Mouse (Mus musculus) hindbrain, embryonic 13.5 days (tissue): ENCODE data around the gene Mxd4. TPM values are rescaled to one million over a fixed set of nuclear protein-coding genes. Genes with fewer than 3 reads are reported as not detected.

Experiments
- ATAC-seq: fragments of 200-750 bp; cut with Nextera tagmentation; 2 replicates; pipeline ENCODE4 v1.8.0; 2017; ENCODE audit warnings: moderate TSS enrichment; ENCODE audit not compliant: low FRiP score
- H3K27ac ChIP-seq: fragments of 300-500 bp; sonication (generic); 2 replicates; pipeline ENCODE4 v1.5.1; 2015; ENCODE audit warnings: inconsistent platforms, mild to moderate bottlenecking, moderate library complexity
- H3K27me3 ChIP-seq: fragments of 300-500 bp; sonication (generic); 2 replicates; pipeline ENCODE4 v1.6.1; 2015; ENCODE audit warnings: mild to moderate bottlenecking, inconsistent platforms
- H3K36me3 ChIP-seq: fragments of 300-500 bp; sonication (generic); 2 replicates; pipeline ENCODE4 v1.6.1; 2015; ENCODE audit warnings: mild to moderate bottlenecking, inconsistent platforms
- H3K4me1 ChIP-seq: fragments of 300-500 bp; sonication (generic); replicated peaks from 2 replicates; pipeline ENCODE4 v1.6.1; 2015; ENCODE audit warnings: inconsistent platforms
- H3K4me2 ChIP-seq: fragments of 300-500 bp; sonication (generic); 2 replicates; pipeline ENCODE4 v1.6.1; 2015; ENCODE audit warnings: inconsistent platforms, mild to moderate bottlenecking, moderate library complexity
- H3K4me3 ChIP-seq: fragments of 300-500 bp; sonication (generic); 2 replicates; pipeline ENCODE4 v1.5.1; 2015; ENCODE audit warnings: mild to moderate bottlenecking, inconsistent platforms
- H3K9ac ChIP-seq: fragments of 300-500 bp; sonication (generic); 2 replicates; pipeline ENCODE4 v1.6.1; 2015; ENCODE audit warnings: mild to moderate bottlenecking, inconsistent platforms
- H3K9me3 ChIP-seq: fragments of 300-500 bp; sonication (generic); 2 replicates; pipeline ENCODE4 v1.6.1; 2016; ENCODE audit warnings: inconsistent platforms
- WGBS: fragments of 180-500 bp; shearing (Covaris S2); methylation state at CpG from one replicate; pipeline ENCODE4 v1.1.7; 2015; 5-methylcytosine and 5-hydroxymethylcytosine counted together
- polyA plus RNA-seq: library from polyadenylated mRNA; unstranded; fragments of >200 nt; fragmentation: Nextera tagmentation; extraction: Ambion mirVana; gene quantifications from 2 replicates; pipeline ENCODE4 v1.2.1, GENCODE M21; 2015

The Mxd4 gene
- polyA plus RNA-seq, 1 experiment from 2014 or later, result 33.6 TPM

DNA sequence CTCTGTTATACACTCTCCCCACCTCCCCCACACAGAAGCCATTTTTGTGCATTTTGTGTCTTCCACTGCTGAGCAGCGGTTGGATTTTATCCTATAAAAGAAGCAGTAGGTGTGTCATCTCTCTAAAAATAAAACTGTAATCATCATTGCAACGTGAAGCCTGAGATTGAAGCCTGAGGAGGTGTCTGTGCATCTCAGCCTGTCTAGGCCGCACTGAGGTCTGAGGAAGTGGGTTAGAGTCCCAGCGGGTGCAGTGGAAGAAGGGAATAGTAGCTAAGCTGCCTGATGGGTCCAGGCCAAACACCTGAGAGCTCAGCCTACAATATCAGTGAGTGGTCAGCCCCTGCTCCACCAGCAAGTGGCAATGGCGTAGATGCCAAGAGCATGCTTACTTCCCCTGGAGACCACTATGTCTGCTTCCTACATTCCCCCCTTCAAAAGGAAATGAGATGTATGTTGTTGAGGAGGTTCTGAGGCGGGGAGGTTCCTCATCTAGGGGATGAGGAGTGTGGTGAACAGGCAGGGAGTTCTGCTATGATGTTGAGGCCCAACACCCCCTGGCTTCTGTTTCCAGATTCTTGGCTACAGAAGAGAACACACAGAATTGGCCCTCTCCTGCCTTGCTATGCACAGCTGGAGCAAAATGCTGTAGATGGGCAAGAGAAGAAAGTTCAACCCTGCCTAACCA, 7.6 kb upstream of the Mxd4 start:
- H3K27ac ChIP-seq, result no peak overlapping the region

DNA sequence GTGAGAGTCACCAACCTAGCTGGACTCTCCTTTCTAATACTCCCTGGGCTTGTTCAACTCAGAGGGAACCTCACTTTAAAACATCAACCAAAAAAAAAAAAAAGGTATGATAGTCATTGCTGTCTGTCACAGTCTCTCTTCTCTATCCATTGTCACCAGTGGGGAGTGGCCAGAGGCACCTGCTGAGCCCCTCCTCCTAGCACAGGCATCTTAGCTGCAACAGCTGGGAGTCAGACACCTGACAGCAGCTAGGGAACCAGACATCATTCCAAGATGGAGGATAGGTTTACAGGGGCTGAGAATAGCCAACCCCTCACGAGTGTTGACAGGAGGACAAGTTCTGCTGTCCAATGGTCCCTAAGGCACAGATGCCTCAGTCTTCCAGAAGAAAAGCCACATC, 6.9 kb upstream of the Mxd4 start:
- H3K9ac ChIP-seq, result no peak overlapping the region
- H3K9me3 ChIP-seq, result no peaks in the 10 kb centered on the region
- H3K27ac ChIP-seq, result no peak overlapping the region
- H3K4me2 ChIP-seq, result no peak overlapping the region
- H3K27me3 ChIP-seq, result peaks cover 5% of the 10 kb centered on the region
- ATAC-seq, result no peak
- H3K36me3 ChIP-seq, result peaks cover 8% of the 10 kb centered on the region
- no peak overlapping the region for H3K4me3 ChIP-seq
- WGBS, result 62% methylated on average over 1 of the region's 1 CpGs
- no peaks in the 10 kb centered on the region for H3K4me1 ChIP-seq

More for the DNA sequence above, 7.6 kb upstream of the Mxd4 start:
- H3K4me1 ChIP-seq, result no peaks in the 10 kb centered on the region
- no peak overlapping the region for H3K9ac ChIP-seq
- H3K36me3 ChIP-seq, result peaks cover 8% of the 10 kb centered on the region
- no peak overlapping the region for H3K4me3 ChIP-seq
- WGBS, result 83% methylated on average over 6 of the region's 6 CpGs
- H3K9me3 ChIP-seq, result no peaks in the 10 kb centered on the region
- ATAC-seq, result no peak
- no peak overlapping the region for H3K4me2 ChIP-seq
- no peaks in the 10 kb centered on the region for H3K27me3 ChIP-seq

DNA sequence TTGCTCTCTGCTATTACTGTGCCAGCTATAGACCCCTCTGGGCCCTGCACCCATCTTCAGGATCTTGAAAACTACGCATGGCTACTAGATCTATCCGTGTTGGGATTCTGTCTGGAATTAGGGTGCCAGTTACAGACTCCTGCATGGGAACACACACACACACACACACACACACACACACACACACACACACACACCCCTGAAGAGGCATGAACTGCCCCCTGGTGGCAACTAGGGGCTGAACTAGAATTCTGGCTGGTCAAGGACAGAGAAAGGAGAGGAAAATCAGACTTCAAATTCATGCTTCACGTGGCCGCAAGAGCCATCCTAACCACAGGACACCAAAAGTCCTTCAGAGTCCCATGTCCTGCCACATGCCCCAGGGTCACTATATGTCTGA, 4.3 kb upstream of the Mxd4 start:
- Histone ChIP-seq H3K27me3 (peaks cover 6% of the 10 kb centered on the region), H3K27ac (no peak overlapping the region), H3K4me3 (no peak overlapping the region), H3K9ac (no peak overlapping the region), H3K36me3 (peaks cover 8% of the 10 kb centered on the region; the same call in 1 of the 2 replicates), H3K9me3 (no peaks in the 10 kb centered on the region), H3K4me2 (no peak overlapping the region), H3K4me1 (peaks cover 13% of the 10 kb centered on the region)
- ATAC-seq, result no peak
- WGBS, result 80% methylated on average over 4 of the region's 4 CpGs

DNA sequence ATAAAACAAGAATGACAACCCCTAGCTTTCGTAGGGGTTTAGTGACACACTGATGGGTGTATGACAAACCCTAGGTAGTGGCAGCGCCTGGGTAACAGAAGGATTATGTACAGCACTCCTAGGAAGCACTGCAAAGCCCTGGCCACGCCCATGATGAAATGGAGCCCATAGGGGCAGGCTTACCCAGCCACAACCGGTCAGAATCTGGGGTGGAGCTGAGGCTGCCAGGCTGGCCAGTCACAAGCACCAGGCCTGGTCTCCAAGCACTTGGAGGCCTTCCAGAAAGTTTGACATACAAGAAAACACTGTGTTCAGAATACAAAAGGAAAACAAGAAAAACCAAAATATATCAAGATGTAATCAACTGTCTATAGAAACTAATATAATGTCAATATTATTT, 3.5 kb upstream of the Mxd4 start:
- H3K9me3 ChIP-seq, result no peaks in the 10 kb centered on the region
- WGBS, result 57% methylated on average over 4 of the region's 4 CpGs
- no peak overlapping the region for H3K27ac ChIP-seq
- peaks cover 6% of the 10 kb centered on the region for H3K27me3 ChIP-seq
- H3K9ac ChIP-seq, result no peak overlapping the region
- ATAC-seq, result no peak
- H3K36me3 ChIP-seq, result peaks cover 8% of the 10 kb centered on the region; the same call in 1 of the 2 replicates
- peaks cover 20% of the 10 kb centered on the region for H3K4me1 ChIP-seq
- no peak overlapping the region for H3K4me2 ChIP-seq
- H3K4me3 ChIP-seq, result no peak overlapping the region

DNA sequence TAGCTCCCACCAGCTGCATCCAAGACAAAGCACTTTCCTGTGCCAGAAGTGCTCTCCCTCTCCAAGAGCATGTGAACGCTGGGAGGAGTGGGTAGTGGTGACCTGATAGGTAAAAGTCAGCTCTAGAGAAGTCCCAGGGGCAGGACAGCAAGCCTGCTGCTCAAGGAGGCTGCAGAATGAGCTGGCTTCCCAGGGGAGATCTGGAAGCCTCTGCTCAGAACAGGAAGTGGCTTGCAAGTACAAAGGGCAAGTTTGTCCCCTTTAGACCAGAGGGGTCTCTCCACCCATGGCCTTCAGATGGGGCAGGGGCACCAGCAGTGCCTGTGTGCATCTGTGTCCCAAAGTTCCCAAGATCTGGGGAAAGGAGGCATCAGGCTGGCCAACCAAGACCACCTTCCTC, 2.0 kb upstream of the Mxd4 start:
- H3K4me2 ChIP-seq, result no peak overlapping the region
- H3K4me1 ChIP-seq, result peaks cover 35% of the 10 kb centered on the region

DNA sequence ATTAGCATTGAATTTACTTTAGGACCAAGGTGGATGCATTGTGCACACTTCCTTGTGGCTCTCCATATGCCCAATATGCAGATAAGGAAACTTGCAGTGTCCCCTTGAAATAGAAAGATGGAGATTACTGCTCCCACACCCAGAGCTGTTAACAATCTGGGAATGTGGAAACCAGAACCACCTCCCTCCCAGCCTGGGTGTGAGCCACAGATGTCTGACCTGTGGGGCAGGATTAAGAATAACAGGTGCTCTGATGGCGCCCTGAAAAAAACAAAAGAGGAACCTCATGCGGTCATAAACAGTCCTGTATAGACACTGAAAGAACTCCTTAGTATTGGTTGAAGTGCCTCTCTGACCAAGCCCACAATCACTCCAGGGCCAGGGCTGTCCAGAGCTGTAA, 1.3 kb upstream of the Mxd4 start:
- H3K36me3 ChIP-seq, result peaks cover 6% of the 10 kb centered on the region
- peak overlapping the region; percentile 96; the same call in 1 of the 2 replicates for H3K4me3 ChIP-seq
- peak overlapping the region; percentile 90 for H3K4me2 ChIP-seq
- H3K9me3 ChIP-seq, result no peaks in the 10 kb centered on the region
- H3K27ac ChIP-seq, result peak overlapping the region; percentile 86; the same call in 1 of the 2 replicates
- peak overlapping the region; percentile 74; the same call in 1 of the 2 replicates for H3K9ac ChIP-seq
- H3K4me1 ChIP-seq, result peaks cover 42% of the 10 kb centered on the region
- WGBS, result 78% methylated on average over 2 of the region's 2 CpGs
- ATAC-seq, result no peak
- H3K27me3 ChIP-seq, result peaks cover 6% of the 10 kb centered on the region

More for the DNA sequence above, 2.0 kb upstream of the Mxd4 start:
- Histone ChIP-seq H3K9ac (no peak overlapping the region), H3K9me3 (no peaks in the 10 kb centered on the region), H3K36me3 (no peaks in the 10 kb centered on the region), H3K4me3 (no peak overlapping the region), H3K27ac (no peak overlapping the region), H3K27me3 (peaks cover 6% of the 10 kb centered on the region)
- no peak for ATAC-seq
- 60% methylated on average over 1 of the region's 1 CpGs for WGBS

DNA sequence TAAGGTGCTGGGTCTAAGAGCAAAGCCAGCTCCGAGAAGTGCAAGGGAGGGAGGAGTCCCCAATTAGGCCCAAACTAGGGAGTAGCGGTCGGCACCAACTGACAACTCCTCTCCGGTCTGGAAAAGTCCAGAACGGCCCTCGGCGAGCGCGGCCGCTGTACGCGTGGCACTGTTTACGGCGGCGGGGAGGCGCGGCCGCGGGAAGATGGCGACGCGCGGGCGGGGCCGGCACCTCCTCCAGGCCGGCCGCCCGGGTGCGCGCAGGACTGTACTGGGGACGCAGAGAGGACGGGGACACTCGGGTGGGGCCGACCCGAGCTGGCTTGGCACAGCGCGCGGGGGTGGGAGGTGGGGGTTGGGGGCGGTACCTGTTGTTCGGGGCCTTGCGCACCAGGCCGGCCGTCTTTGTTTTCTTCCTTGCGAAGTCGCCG, 544 bp downstream of the Mxd4 start:
- Histone ChIP-seq H3K4me1 (peaks cover 61% of the 10 kb centered on the region), H3K27me3 (peaks cover 6% of the 10 kb centered on the region), H3K9me3 (no peaks in the 10 kb centered on the region), H3K9ac (peak overlapping the region; percentile 91), H3K4me2 (peak overlapping the region; percentile 90), H3K27ac (peak overlapping the region; percentile 92), H3K4me3 (peak overlapping the region; percentile 96), H3K36me3 (peaks cover 21% of the 10 kb centered on the region)
- peak; percentile 11 for ATAC-seq
- 1% methylated on average over 35 of the region's 46 CpGs for WGBS

DNA sequence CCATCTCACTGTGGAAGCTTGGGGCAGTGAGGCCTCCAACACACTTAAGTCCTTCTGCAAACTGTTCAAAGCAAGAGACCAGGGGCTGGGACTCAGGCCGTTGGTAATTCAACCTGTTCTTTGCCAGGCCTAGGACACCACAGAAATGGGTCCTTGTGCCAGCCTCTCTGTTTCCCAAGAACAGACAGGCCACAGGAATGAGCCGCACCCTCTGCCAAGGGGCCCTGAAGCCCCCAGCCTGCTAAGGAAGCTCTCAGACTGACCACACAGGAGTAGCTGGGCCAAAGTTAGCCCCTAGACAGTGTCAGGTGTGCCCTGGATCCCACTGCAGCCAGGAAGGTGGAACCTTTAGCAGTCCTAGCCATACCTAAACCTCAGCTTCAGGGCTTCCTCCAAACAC, 1.1 kb downstream of the Mxd4 start:
- Histone ChIP-seq H3K27ac (peak overlapping the region; percentile 92), H3K9ac (peak overlapping the region; percentile 91), H3K4me2 (peak overlapping the region; percentile 90), H3K4me1 (peaks cover 66% of the 10 kb centered on the region), H3K36me3 (peaks cover 27% of the 10 kb centered on the region), H3K9me3 (no peaks in the 10 kb centered on the region), H3K27me3 (peaks cover 6% of the 10 kb centered on the region), H3K4me3 (peak overlapping the region; percentile 96)
- 69% methylated on average over 2 of the region's 2 CpGs for WGBS
- no peak for ATAC-seq

DNA sequence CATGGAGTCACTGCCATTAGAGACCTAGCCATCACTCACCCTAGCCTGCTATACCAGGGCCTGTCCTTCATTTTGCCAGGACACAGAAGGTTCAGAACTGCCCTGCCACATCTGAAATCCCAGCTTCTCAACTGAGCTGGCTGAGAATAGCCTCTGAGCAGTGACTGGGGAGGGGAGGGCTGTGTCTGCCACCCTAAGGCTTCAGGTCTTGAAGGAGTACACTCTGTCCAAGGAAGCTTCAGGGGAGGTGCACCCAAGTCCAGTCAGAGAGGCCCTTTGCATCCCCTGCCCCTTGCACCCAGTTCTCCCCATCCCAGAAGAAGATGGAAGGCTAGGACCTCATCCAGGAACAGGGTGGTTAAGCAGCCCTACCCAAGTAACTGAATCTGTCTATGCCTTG, 1.7 kb downstream of the Mxd4 start:
- no peak for ATAC-seq

DNA sequence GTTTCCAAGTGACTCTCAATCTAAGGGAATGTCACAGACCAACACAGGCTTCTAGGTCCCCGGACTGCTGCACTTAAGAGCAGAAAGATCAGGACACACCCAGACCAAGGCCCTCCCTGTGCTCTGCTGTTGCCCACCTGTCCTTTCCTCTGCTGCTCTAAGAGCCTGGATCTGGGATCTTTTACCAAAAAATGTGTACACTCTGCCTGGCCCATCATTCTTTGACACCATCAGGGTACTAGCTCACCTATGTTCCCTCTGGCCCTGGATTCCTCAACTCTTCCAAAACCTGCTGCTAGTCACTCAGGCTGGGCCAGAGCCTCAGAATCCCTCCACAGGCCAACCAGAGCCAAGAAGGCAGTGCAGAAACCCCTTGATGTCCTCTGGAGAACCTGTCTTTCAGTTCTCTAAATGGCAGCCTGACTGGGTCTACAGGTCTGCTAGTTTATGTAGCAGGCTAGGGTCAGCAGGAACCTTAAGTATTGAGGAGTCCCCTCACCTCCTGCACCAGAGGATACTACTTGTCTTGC, 2.4 kb downstream of the Mxd4 start:
- peak overlapping the region; percentile 90 for H3K4me2 ChIP-seq
- H3K4me1 ChIP-seq, result peaks cover 66% of the 10 kb centered on the region
- no peaks in the 10 kb centered on the region for H3K9me3 ChIP-seq
- peak overlapping the region; percentile 91 for H3K9ac ChIP-seq
- WGBS, result 92% methylated on average over 1 of the region's 1 CpGs
- ATAC-seq, result no peak
- peak overlapping the region; percentile 96; the same call in 1 of the 2 replicates for H3K4me3 ChIP-seq
- H3K27me3 ChIP-seq, result peaks cover 6% of the 10 kb centered on the region
- H3K36me3 ChIP-seq, result peaks cover 33% of the 10 kb centered on the region
- no peak overlapping the region for H3K27ac ChIP-seq

More for the DNA sequence above, 1.7 kb downstream of the Mxd4 start:
- Histone ChIP-seq H3K9me3 (no peaks in the 10 kb centered on the region), H3K4me1 (peaks cover 66% of the 10 kb centered on the region), H3K4me2 (peak overlapping the region; percentile 90), H3K27me3 (peaks cover 6% of the 10 kb centered on the region), H3K4me3 (peak overlapping the region; percentile 96), H3K9ac (peak overlapping the region; percentile 91), H3K36me3 (peaks cover 27% of the 10 kb centered on the region), H3K27ac (no peak overlapping the region)

DNA sequence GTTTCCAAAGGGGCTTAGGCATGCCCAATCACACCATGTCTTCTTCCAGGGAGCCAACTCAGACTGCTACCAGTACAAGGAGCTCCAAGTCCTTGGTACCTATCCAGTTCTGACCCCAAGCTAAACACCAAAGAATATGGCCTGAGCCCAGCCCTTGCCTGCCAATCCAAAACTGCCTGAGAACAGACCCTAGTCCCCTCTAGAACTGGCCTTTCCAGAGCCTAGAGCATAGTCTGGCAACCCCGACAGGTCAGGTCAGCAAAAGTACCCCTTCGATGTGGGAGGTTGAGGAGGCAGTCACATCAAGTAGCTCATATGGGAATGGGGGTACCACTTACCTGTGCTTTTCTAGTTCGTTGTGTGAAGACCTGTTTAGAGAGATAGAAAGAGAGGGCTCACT, 3.5 kb downstream of the Mxd4 start:
- H3K4me2 ChIP-seq, result no peak overlapping the region
- H3K27me3 ChIP-seq, result no peaks in the 10 kb centered on the region
- H3K4me3 ChIP-seq, result no peak overlapping the region
- H3K9me3 ChIP-seq, result no peaks in the 10 kb centered on the region
- ATAC-seq, result no peak
- 89% methylated on average over 3 of the region's 3 CpGs for WGBS
- peaks cover 64% of the 10 kb centered on the region for H3K4me1 ChIP-seq
- 0 out of 2 replicates have a peak overlapping the region, but pooled peaks have one; percentile 14 for H3K9ac ChIP-seq
- H3K27ac ChIP-seq, result no peak overlapping the region
- H3K36me3 ChIP-seq, result peaks cover 41% of the 10 kb centered on the region

DNA sequence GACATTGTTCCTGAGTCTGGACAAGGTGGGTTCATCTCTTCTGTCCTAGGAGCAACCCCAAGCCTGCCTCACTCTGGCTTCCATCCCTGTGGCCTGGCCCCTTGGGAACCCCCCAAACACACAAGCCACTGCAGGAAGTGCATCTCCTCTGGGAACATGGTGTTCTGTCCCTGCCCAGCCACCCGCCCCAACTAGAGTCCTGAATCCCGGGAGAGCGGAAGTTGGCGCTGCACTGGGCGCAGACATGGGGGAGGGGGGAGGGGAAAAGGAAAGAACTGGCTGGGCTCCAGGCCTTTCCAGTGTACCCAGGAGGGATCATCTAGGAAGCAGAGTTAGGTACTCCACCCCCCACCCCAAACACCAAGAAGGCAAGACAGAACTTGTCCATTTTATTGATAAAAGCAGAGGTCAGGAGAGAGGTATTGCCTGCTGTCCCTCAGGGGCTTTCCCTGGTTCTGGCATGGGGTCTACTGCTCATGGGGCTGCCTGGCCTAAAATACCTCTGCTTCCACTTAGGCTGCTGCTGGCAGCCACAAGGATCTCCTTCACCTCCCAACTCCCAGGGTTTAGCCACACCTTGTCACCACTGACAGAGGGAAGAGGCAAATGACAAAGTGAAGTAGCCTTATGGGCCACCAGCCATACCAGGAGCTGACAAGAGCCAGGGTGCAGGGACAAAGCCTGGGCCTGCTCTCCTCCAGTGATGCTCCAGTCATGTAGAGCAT, 4.2 kb downstream of the Mxd4 start:
- no peak overlapping the region for H3K27ac ChIP-seq
- ATAC-seq, result no peak
- peaks cover 57% of the 10 kb centered on the region for H3K4me1 ChIP-seq
- H3K4me2 ChIP-seq, result no peak overlapping the region
- no peak overlapping the region for H3K4me3 ChIP-seq
- WGBS, result 73% methylated on average over 5 of the region's 5 CpGs
- no peaks in the 10 kb centered on the region for H3K9me3 ChIP-seq
- H3K9ac ChIP-seq, result no peak overlapping the region
- no peaks in the 10 kb centered on the region for H3K27me3 ChIP-seq
- peaks cover 47% of the 10 kb centered on the region for H3K36me3 ChIP-seq
